Mouse (Mus musculus): Measurements from ENCODE around the gene Trim63. TPM values are rescaled to one million over a fixed set of nuclear protein-coding genes. Genes with fewer than 3 reads are reported as not detected.

The Trim63 gene
- polyA plus RNA-seq, 1 experiment: 0.07 TPM

- Histone ChIP-seq H3K4me1 (ENCODE audit: control insufficient read depth, insufficient read depth, low read length) (no peaks in the 10 kb centered on the region), H3K4me3 (replicated peaks; ENCODE audit: insufficient read depth, low read depth, low read length) (no peak overlapping the region), H3K27ac (ENCODE audit: insufficient read depth, low read length) (no peak overlapping the region), H3K27me3 (ENCODE audit: control insufficient read depth, insufficient read depth, low read length) (no peaks in the 10 kb centered on the region)
- TF ChIP-seq POLR2A (IDR thresholded peaks at IDR 0.05; ENCODE audit: borderline replicate concordance, insufficient read depth, low read length) (no peak), CTCF (IDR thresholded peaks at IDR 0.05; ENCODE audit: borderline replicate concordance, insufficient read depth, low read depth, low read length) (no peak)
- WGBS: 99% methylated on average over 2 of the region's 2 CpGs
- DNase-seq: peak in 1 of 2 experiments; percentile 13
Observed at GRCm38 (mm10) chr4:134284942-134285341, 30.0 kb upstream of the Trim63 start.

- TF ChIP-seq CTCF (IDR thresholded peaks at IDR 0.05; ENCODE audit: borderline replicate concordance, insufficient read depth, low read depth, low read length): no peak
- no peak for TF ChIP-seq POLR2A (IDR thresholded peaks at IDR 0.05; ENCODE audit: borderline replicate concordance, insufficient read depth, low read length)
- 2% methylated on average over 59 of the region's 59 CpGs for WGBS
- Histone ChIP-seq H3K4me3 (replicated peaks; ENCODE audit: insufficient read depth, low read depth, low read length) (peak overlapping the region; percentile 94), H3K4me1 (ENCODE audit: control insufficient read depth, insufficient read depth, low read length) (no peaks in the 10 kb centered on the region), H3K27ac (ENCODE audit: insufficient read depth, low read length) (no peak overlapping the region), H3K27me3 (ENCODE audit: control insufficient read depth, insufficient read depth, low read length) (no peaks in the 10 kb centered on the region)
- no peak for DNase-seq
Observed at GRCm38 (mm10) chr4:134286226-134287167, 28.4 kb upstream of the Trim63 start.

- no peaks in the 10 kb centered on the region for H3K27me3 ChIP-seq (ENCODE audit: control insufficient read depth, insufficient read depth, low read length)
- peak overlapping the region; percentile 94 for H3K4me3 ChIP-seq (replicated peaks; ENCODE audit: insufficient read depth, low read depth, low read length)
- peak overlapping the region; percentile 96 for H3K27ac ChIP-seq (ENCODE audit: insufficient read depth, low read length)
- peak; percentile 83 for TF ChIP-seq POLR2A (IDR thresholded peaks at IDR 0.05; ENCODE audit: borderline replicate concordance, insufficient read depth, low read length)
- 0 out of 2 replicates have a peak, but pooled peaks have one; percentile 5 for TF ChIP-seq CTCF (IDR thresholded peaks at IDR 0.05; ENCODE audit: borderline replicate concordance, insufficient read depth, low read depth, low read length)
- peak; percentile 95 to 97 for DNase-seq
- under 1% methylated on average over 57 of the region's 59 CpGs for WGBS
- no peaks in the 10 kb centered on the region for H3K4me1 ChIP-seq (ENCODE audit: control insufficient read depth, insufficient read depth, low read length)
Observed at GRCm38 (mm10) chr4:134287168-134287564, 27.8 kb upstream of the Trim63 start.

- Histone ChIP-seq H3K4me1 (ENCODE audit: control insufficient read depth, insufficient read depth, low read length) (no peaks in the 10 kb centered on the region), H3K27me3 (ENCODE audit: control insufficient read depth, insufficient read depth, low read length) (no peaks in the 10 kb centered on the region), H3K27ac (ENCODE audit: insufficient read depth, low read length) (peak within 1 kb of the TSS; percentile 96), H3K4me3 (replicated peaks; ENCODE audit: insufficient read depth, low read depth, low read length) (peak within 1 kb of the TSS; percentile 94)
- WGBS: under 1% methylated on average over 43 of the region's 43 CpGs
- peak; percentile 82 to 84 for DNase-seq
- TF ChIP-seq POLR2A (IDR thresholded peaks at IDR 0.05; ENCODE audit: borderline replicate concordance, insufficient read depth, low read length) (peak; percentile 24; the same call in 1 of the 2 replicates), CTCF (IDR thresholded peaks at IDR 0.05; ENCODE audit: borderline replicate concordance, insufficient read depth, low read depth, low read length) (no peak)
Observed at GRCm38 (mm10) chr4:134287575-134288025, 27.3 kb upstream of the Trim63 start, which contains the start of gene Pdik1l. Gene Pdik1l (minus strand): TSS chr4:134287895.

- TF ChIP-seq CTCF (IDR thresholded peaks at IDR 0.05; ENCODE audit: borderline replicate concordance, insufficient read depth, low read depth, low read length) (no peak), POLR2A (IDR thresholded peaks at IDR 0.05; ENCODE audit: borderline replicate concordance, insufficient read depth, low read length) (no peak)
- H3K27me3 ChIP-seq (ENCODE audit: control insufficient read depth, insufficient read depth, low read length): no peaks in the 10 kb centered on the region
- no peak overlapping the region for H3K27ac ChIP-seq (ENCODE audit: insufficient read depth, low read length)
- H3K4me3 ChIP-seq (replicated peaks; ENCODE audit: insufficient read depth, low read depth, low read length): no peak overlapping the region
- WGBS: 52% methylated on average over 11 of the region's 11 CpGs
- no peak for DNase-seq
- no peaks in the 10 kb centered on the region for H3K4me1 ChIP-seq (ENCODE audit: control insufficient read depth, insufficient read depth, low read length)
Observed at GRCm38 (mm10) chr4:134288397-134289256, 26.3 kb upstream of the Trim63 start.

- DNase-seq: peak; percentile 61 to 77
- Histone ChIP-seq H3K27ac (ENCODE audit: insufficient read depth, low read length) (no peak overlapping the region), H3K27me3 (ENCODE audit: control insufficient read depth, insufficient read depth, low read length) (no peaks in the 10 kb centered on the region), H3K4me3 (replicated peaks; ENCODE audit: insufficient read depth, low read depth, low read length) (no peak overlapping the region), H3K4me1 (ENCODE audit: control insufficient read depth, insufficient read depth, low read length) (no peaks in the 10 kb centered on the region)
- TF ChIP-seq CTCF (IDR thresholded peaks at IDR 0.05; ENCODE audit: borderline replicate concordance, insufficient read depth, low read depth, low read length) (peak; percentile 89), POLR2A (IDR thresholded peaks at IDR 0.05; ENCODE audit: borderline replicate concordance, insufficient read depth, low read length) (no peak)
- 17% methylated on average over 7 of the region's 7 CpGs for WGBS
Observed at GRCm38 (mm10) chr4:134292067-134292466, 22.9 kb upstream of the Trim63 start.

- Histone ChIP-seq H3K27me3 (ENCODE audit: control insufficient read depth, insufficient read depth, low read length) (no peaks in the 10 kb centered on the region), H3K4me3 (replicated peaks; ENCODE audit: insufficient read depth, low read depth, low read length) (no peak overlapping the region), H3K4me1 (ENCODE audit: control insufficient read depth, insufficient read depth, low read length) (no peaks in the 10 kb centered on the region), H3K27ac (ENCODE audit: insufficient read depth, low read length) (no peak overlapping the region)
- no peak for TF ChIP-seq CTCF (IDR thresholded peaks at IDR 0.05; ENCODE audit: borderline replicate concordance, insufficient read depth, low read depth, low read length)
- TF ChIP-seq POLR2A (IDR thresholded peaks at IDR 0.05; ENCODE audit: borderline replicate concordance, insufficient read depth, low read length): no peak
- WGBS: 37% methylated on average over 18 of the region's 18 CpGs
- DNase-seq: peak in 1 of 2 experiments; percentile 21
Observed at GRCm38 (mm10) chr4:134293061-134293691, 21.7 kb upstream of the Trim63 start.

Measured in cerebellum, adult 2 months (tissue).